Mouse (Mus musculus) cerebellum, postnatal 36 days (tissue): Measurements from ENCODE around the gene Coasy.

Experiments
- DNase-seq, 2 experiments: peaks; one replicate each; pipeline ENCODE4 v3.0.0; 2021 to 2022; ENCODE audit warnings: mixed read lengths in 2 of 2

Gene Coasy

DNA sequence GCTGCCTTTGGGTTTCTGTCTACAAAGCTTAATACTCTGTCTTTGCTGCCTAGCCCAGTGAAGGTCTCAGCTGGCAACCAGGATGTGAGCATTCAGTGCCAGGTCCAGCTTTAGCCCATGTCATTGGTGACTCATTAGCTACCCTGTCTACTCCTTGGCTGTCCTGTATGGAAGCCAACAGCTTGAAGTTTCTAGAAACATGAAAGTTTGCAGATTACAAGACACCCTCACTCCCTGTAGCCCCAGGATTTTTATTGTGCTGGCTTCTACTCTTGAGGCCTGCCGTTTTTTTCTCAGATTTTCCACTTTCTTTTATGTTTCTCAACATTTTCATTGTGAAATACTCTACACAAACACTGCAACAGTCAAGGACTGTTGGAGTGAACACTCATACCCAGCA is 7.6 kb downstream of the Coasy start:
- no peak for DNase-seq

DNA sequence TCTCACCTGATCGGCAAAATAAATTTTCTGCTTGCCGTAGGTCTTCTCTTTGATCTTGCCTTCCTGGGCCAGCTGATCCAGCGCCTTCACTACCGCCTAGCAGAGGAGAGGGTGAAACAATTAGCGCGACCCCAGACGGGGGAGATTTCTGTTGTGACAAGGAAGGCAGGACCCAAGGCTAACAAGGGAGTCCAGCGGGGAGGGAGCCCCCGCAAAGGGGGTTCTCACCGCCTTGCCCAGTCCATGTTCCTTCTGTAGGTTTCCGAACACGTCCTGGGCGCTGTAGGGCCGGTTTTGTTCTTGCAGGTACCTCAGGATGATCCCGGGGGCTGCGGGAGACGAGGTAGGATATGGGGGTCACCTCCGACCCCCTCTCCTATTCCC is 12.6 kb downstream of the Coasy start:
- DNase-seq = peak in 1 of 2 experiments; percentile 30

GRCm38 (mm10) chr11:101095314-101096024 is 13.1 kb downstream of the Coasy start, which contains the start of gene Psmc3ip:
Psmc3ip (minus strand) TSS chr11:101095436.
- peak; percentile 94 to 95 for DNase-seq

DNA sequence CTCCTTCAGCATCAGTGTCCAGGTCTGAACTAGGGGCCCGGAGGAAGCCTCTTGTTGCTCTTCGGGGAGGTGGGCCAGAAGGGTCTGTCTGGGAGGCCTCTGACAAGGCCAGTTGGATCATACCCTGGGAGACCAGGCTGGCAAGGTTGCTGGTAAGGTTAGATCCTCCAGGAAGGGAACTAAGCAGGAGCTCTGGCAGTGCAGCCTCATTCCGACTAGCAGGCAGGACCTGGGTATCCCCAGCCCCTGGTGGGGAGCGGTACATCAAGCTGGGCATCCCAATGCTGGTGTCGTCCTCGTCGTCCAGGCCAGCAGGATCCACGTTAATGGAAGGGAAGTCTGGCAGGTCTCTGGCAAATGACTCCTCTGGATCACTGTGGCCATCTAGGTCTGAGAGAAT is 15.9 kb downstream of the Coasy start:
- DNase-seq = no peak

DNA sequence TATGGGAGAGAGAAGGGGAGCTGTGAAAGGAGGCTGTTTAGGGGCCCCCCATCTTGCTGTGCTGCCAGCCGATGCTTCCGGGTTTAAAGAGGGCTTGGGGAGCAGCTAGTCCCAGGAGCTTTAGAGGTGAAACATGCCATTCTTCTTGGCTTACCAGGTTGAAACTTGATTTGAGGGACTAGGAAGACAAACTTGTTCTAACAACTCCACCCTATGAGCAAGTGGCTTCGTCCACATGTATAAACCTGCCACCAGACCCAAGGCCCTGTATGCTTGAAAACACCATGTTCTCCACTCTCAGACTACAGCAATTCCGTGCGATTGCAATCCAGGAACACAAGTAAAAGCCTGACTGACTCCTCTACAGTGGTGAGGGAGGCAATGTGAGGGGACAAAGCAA is 20.6 kb downstream of the Coasy start:
- no peak for DNase-seq

DNA sequence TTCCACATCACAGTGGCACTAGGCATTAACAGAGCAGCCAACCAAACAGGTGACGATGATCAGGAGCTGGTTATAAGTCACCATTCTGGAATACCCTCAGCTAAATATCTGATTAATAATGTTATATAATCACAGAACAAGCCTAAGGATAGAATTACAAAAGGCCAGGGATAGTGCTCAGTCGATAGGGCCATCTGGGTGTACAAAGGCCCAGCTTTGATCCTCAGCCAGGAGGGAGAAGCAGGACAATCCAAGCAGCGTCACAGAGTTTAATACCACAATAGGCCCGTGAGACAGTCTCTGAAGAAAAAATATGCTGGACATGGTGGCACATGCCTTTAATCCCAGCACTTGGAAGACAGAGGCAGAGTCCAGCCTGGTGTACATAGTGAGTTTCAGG is 27.0 kb downstream of the Coasy start:
- no peak for DNase-seq

DNA sequence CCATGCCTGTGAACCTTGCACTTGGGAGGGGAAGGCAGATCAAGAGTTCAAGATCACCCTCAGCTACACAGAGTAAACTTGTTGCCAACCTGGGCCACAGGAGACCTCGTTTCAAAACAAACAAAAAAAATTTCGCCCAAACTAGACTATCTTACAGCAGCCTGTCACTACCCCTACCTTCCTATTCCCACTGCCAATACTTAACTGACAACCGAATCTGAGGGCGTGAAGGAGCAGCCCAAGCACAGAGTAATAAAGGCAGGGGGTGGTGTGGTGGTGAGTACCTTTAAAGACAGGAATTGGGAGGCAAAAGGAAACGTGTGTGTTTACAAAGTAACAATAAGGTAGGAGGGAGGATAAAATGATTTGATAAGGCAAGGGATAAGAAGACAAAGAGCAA is 28.3 kb downstream of the Coasy start:
- DNase-seq = no peak

DNA sequence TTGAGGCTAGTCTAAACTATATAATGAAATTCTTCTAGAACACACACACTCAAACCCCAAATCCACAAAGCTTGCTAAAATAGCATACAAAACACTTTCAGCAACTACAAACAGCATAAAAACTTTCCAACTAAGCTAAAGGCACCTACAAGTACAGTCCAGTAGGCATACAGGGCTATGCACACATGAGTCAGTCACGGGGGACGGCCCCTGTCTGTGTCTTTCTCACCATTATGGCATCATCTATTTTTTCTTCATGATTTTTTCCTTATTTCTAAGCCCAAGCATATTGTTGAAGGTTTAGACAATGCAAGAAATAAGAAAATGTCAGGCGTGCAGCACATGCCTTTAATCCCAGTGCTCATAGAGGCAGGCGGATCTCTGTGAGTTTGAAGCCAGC is 28.8 kb downstream of the Coasy start:
- DNase-seq = no peak

GRCm38 (mm10) chr11:101112186-101112585 is 29.8 kb downstream of the Coasy start:
- DNase-seq = no peak

- no peak for DNase-seq
These were observed 33.2 kb downstream of the Coasy start for GRCm38 (mm10) chr11:101115564-101115963.

GRCm38 (mm10) chr11:101118105-101118504 is 35.7 kb downstream of the Coasy start:
- no peak for DNase-seq

DNA sequence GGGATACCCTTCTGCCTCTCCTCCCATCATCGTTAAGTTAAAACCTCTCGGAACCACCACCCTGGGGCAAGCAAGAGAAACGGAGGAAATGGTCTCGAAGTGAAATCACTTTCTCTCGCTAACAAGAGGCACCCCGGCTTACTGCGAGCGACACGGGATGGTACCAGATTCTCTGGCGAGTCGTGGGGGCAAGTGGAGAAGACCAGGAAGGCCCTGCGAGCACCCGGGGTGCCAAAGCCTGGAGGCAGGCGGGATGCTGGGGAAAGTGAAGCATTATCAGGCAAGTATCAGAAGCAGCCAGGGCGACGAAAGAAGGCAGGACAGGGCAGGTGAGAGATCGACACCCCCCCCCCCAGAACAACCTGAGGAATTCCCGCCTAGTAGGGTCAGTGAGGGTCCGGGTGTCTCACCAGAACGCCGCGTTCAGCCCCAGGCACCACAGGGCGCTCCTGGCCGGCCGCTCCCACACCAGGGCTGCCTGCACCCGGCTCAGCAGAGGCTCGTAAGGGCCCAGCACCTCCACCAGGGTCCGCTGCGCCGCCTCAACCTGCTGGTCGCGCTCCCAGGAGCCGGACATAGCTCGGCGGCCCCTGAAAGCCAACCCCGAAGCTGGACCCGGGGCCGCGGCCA is 36.9 kb downstream of the Coasy start:
- peak in 1 of 2 experiments; percentile 21 for DNase-seq

GRCm38 (mm10) chr11:101119761-101120544 is 37.6 kb downstream of the Coasy start, which contains the start of the genes Retreg3 and Tubg1:
Retreg3 (minus strand) TSS chr11:101119893.
Tubg1 (plus strand) TSS chr11:101119938.
- peak; percentile 99 to 100 for DNase-seq

DNA sequence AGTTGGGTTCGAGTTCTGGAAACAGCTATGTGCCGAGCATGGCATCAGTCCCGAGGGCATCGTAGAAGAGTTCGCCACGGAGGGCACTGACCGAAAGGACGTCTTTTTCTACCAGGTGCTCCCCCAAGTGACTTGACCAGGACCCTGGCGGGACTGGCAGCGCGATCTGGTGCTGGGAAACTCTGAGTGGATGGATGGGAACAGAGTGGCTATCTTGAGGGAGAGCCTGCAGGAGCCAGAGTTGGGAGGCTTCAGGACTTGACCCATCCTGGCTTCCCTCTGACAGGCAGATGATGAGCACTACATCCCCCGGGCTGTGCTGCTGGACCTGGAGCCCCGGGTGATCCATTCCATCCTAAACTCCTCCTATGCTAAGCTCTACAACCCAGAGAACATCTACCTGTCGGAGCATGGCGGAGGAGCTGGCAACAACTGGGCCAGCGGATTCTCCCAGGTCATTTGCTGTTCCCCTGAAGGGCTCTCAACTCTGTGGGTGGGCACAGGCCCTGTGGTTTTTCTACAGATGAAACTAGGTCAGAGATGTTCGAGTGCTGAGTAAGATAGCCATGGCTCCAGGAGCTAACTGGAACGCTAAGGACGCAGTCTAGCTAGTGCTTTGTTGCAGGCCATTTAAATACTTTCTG is 38.3 kb downstream of the Coasy start:
- DNase-seq = peak; percentile 29 to 36

- DNase-seq = peak in 1 of 2 experiments; percentile 23
These were observed 42.1 kb downstream of the Coasy start for GRCm38 (mm10) chr11:101124494-101124893.

- DNase-seq = peak in 1 of 2 experiments; percentile 15
These were observed 42.6 kb downstream of the Coasy start for GRCm38 (mm10) chr11:101125008-101125407.

DNA sequence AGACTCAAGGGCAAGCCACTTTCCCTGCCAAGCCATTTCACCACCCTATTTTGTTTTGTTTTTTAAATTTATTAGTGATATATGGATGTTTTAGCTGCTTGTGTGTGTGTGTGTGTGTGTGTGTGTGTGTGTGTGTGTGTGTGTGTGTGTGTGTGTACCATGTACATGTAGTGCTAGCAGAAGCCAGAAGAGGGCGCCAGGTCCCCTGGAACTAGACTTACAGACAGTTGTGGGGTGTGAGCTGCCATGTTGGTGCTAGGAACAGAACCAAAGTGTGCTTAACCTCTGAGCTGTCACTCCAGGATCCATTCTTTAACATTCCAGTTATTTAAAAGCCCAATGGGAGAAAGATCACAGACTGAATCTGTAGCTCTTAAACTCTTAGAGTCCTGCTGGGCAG is 44.7 kb downstream of the Coasy start:
- peak; percentile 32 to 46 for DNase-seq

DNA sequence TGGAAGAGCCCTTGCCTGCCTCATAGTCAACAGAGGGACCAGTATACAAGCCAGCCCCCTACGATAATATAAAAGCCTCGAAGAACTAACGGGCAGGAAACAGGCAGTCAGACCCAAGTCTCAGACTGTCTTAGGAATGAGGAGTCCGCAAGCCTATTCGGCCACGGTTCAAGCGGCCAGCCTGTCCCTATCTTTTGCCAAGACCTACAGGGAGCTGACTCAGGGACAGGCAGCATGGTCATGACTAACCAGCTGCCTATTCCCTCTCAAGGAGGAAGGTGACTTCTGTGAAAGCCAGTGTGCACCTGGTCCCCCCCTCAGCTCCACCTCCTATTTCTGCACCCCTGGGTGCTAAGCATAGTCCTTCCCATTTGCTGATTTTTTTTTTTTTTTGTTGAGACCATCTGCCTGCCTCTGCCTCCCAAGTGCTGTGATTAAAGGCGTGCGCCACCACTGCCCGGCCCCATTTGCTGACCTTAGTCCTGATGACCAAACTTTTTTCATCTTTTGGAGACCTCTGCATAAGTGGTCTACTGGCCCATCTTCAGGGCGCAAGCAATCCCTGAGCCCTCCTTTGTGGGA is 46.7 kb downstream of the Coasy start:
- peak; percentile 78 to 79 for DNase-seq

- DNase-seq = peak; percentile 23 to 41
These were observed 47.8 kb downstream of the Coasy start for GRCm38 (mm10) chr11:101130056-101130756.

GRCm38 (mm10) chr11:101131187-101131586 is 48.8 kb downstream of the Coasy start:
- peak; percentile 60 for DNase-seq

DNA sequence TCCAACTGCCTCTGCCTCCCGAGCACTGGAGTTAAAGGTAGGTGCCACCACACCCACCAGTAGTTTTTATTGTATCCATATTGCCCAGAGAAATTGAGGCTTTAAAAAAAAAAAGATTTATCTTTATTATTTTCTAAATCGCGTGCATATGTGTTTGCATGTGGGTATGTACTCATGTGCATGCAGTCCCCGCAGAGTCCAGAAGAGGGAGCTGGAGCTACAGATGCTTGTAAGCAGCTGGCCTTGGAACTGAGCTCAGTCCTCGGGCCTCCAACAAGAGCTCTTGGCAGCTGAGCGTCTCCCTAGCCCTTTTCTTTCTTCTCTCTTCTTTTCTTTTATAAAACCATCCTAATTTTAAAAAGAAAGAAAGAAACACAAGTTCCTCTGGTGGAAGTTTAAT is 49.3 kb downstream of the Coasy start:
- peak; percentile 39 to 47 for DNase-seq

- DNase-seq = no peak
These were observed 50.7 kb downstream of the Coasy start for GRCm38 (mm10) chr11:101133037-101133436.
